Comparison of ENCODE assay signal across 13 mouse cellular contexts in genomic region chr10:84757426-84758199, GRCm38 (mm10). TPM values are rescaled to one million over a fixed set of nuclear protein-coding genes. Genes with fewer than 3 reads are reported as not detected.
A peak's percentile ranks its signal among the peaks of the same experiment; 100 is the strongest.
DNase-seq lines count a peak whose midpoint lies in the region; ATAC-seq lines count a peak whose summit lies in the region.
"Had no signal": no experiment of that assay in that cellular context is flagged by ENCODE, and none has a peak within 500 bp of the region (broad histone marks: within the 10 kb centered on the region; RNA-seq: fewer than 3 reads in every experiment).

No protein-coding gene starts in this region.

- peaks cover 99% of the 10 kb centered on the region for H3K27me3 ChIP-seq in liver, embryonic 11.5 days (replicated peaks; ENCODE audit: control insufficient read depth, insufficient read depth, low read length)
- peaks cover 99% of the 10 kb centered on the region for H3K27me3 ChIP-seq in liver, embryonic 12.5 days (replicated peaks)
- peaks cover 49% of the 10 kb centered on the region for H3K27me3 ChIP-seq in hindbrain, embryonic 14.5 days (ENCODE audit: control insufficient read depth, insufficient read depth, low read length)
- H3K27me3 ChIP-seq in limb, embryonic 12.5 days, result peaks cover 97% of the 10 kb centered on the region

- H3K4me2 ChIP-seq in liver, embryonic 11.5 days, result no peak overlapping the region
- H3K4me2 ChIP-seq in liver, embryonic 12.5 days, result no peak overlapping the region
- H3K4me2 ChIP-seq in hindbrain, embryonic 14.5 days (replicated peaks), result peak overlapping the region; percentile 79
- H3K4me2 ChIP-seq in limb, embryonic 12.5 days, result no peak overlapping the region

- no peak overlapping the region for H3K4me3 ChIP-seq in liver, embryonic 11.5 days (ENCODE audit: low read depth, low read length)
- H3K4me3 ChIP-seq in liver, embryonic 12.5 days, result no peak overlapping the region
- H3K4me3 ChIP-seq in hindbrain, embryonic 14.5 days (replicated peaks; ENCODE audit: low read length), result peak overlapping the region; percentile 42
- H3K4me3 ChIP-seq in limb, embryonic 12.5 days (replicated peaks), result peak overlapping the region; percentile 37
- H3K4me3 ChIP-seq: erythroblast, embryonic 14.5 days had no signal

- no peaks in the 10 kb centered on the region for H3K9me3 ChIP-seq in liver, embryonic 11.5 days (ENCODE audit: control insufficient read depth, low read length)
- H3K9me3 ChIP-seq in liver, embryonic 12.5 days (replicated peaks), result no peaks in the 10 kb centered on the region
- H3K9me3 ChIP-seq in hindbrain, embryonic 14.5 days (ENCODE audit: control insufficient read depth, low read length), result no peaks in the 10 kb centered on the region
- H3K9me3 ChIP-seq in limb, embryonic 12.5 days, result no peaks in the 10 kb centered on the region

- H3K4me1 ChIP-seq in liver, embryonic 11.5 days (replicated peaks; ENCODE audit: control insufficient read depth, insufficient read depth, low read length), result peaks cover 5% of the 10 kb centered on the region; the same call in 1 of the 2 replicates
- H3K4me1 ChIP-seq in liver, embryonic 12.5 days, result peaks cover 12% of the 10 kb centered on the region; the same call in 1 of the 2 replicates
- peaks cover 35% of the 10 kb centered on the region for H3K4me1 ChIP-seq in hindbrain, embryonic 14.5 days (replicated peaks; ENCODE audit: control insufficient read depth, insufficient read depth, low read length)
- peaks cover 49% of the 10 kb centered on the region for H3K4me1 ChIP-seq in limb, embryonic 12.5 days (replicated peaks)

- no peak overlapping the region for H3K9ac ChIP-seq in liver, embryonic 11.5 days (ENCODE audit: low read depth, low read length)
- H3K9ac ChIP-seq in liver, embryonic 12.5 days, result no peak overlapping the region
- peak overlapping the region; percentile 65 for H3K9ac ChIP-seq in hindbrain, embryonic 14.5 days
- H3K9ac ChIP-seq in limb, embryonic 12.5 days (replicated peaks), result no peak overlapping the region

- no peak for ATAC-seq in liver, embryonic 11.5 days (replicated peaks; ENCODE audit: low FRiP score)
- no peak for ATAC-seq in liver, embryonic 12.5 days
- no peak for ATAC-seq in hindbrain, embryonic 14.5 days (ENCODE audit: low FRiP score)
- no peak for ATAC-seq in limb, embryonic 12.5 days (ENCODE audit: insufficient number of reproducible peaks, insufficient read depth, low FRiP score, low TSS enrichment, low read depth)

- DNase-seq in liver, embryonic 11.5 days (ENCODE audit: low spot score), result peak; percentile 44
- no peak for DNase-seq in hindbrain, embryonic 14.5 days (ENCODE audit: low spot score)
- no peak for DNase-seq in urinary bladder, postnatal 25 days (ENCODE audit: low spot score)
- DNase-seq in urinary bladder, postnatal 14 days (ENCODE audit: low spot score), result no peak
- DNase-seq in frontal cortex, postnatal 25 days (ENCODE audit: low spot score in 2 of 2), result no peak
- no peak for DNase-seq in spleen, postnatal 14 days (ENCODE audit: low spot score in 2 of 2)
- DNase-seq: adrenal gland, postnatal 10 days; heart, postnatal 4 days; thymus, adult 2 months had no signal

- WGBS in liver, embryonic 11.5 days, result 6% methylated on average over 22 of the region's 22 CpGs
- WGBS in liver, embryonic 12.5 days (ENCODE audit: insufficient replicate concordance), result 6% methylated on average over 22 of the region's 22 CpGs
- 3% methylated on average over 22 of the region's 22 CpGs for WGBS in hindbrain, embryonic 14.5 days
- WGBS in limb, embryonic 12.5 days, result 4% methylated on average over 22 of the region's 22 CpGs

- no peak overlapping the region for H3K27ac ChIP-seq in liver, embryonic 11.5 days (ENCODE audit: low read depth, low read length)
- no peak overlapping the region for H3K27ac ChIP-seq in liver, embryonic 12.5 days
- H3K27ac ChIP-seq in hindbrain, embryonic 14.5 days, result peak overlapping the region; percentile 10; the same call in 1 of the 2 replicates
- H3K27ac ChIP-seq in limb, embryonic 12.5 days, result no peak overlapping the region

- no peaks in the 10 kb centered on the region for H3K36me3 ChIP-seq in liver, embryonic 11.5 days (ENCODE audit: control insufficient read depth, insufficient read depth, low read length)
- no peaks in the 10 kb centered on the region for H3K36me3 ChIP-seq in liver, embryonic 12.5 days
- H3K36me3 ChIP-seq in hindbrain, embryonic 14.5 days (replicated peaks; ENCODE audit: control insufficient read depth, insufficient read depth), result no peaks in the 10 kb centered on the region
- H3K36me3 ChIP-seq in limb, embryonic 12.5 days, result no peaks in the 10 kb centered on the region

RNA-seq across cellular contexts. Expression of gene Rfx4, which starts 1.8 kb away (rescaled TPM):
- not detected in 2 replicates for polyA plus RNA-seq in liver, embryonic 11.5 days (2014; fragmentation: Nextera tagmentation; extraction: Ambion mirVana)
- not detected in 2 replicates for polyA plus RNA-seq in liver, embryonic 12.5 days (2016; fragmentation: Nextera tagmentation; extraction: Ambion mirVana)
- 23.0 and 25.1 TPM in 2 replicates for polyA plus RNA-seq in hindbrain, embryonic 14.5 days (2014; fragmentation: Nextera tagmentation; extraction: Ambion mirVana)
- 1.2 and 1.3 TPM in 2 replicates for polyA plus RNA-seq in limb, embryonic 12.5 days (2016; fragmentation: Nextera tagmentation; extraction: Ambion mirVana)
- polyA plus RNA-seq: erythroblast, embryonic 14.5 days; liver, embryonic 16.5 days had no signal

Comparison
In these comparisons a context has a peak if more than half of its experiments do, and no peak if none do; other contexts are left out.
1. H3K4me3 ChIP-seq: peak in hindbrain, embryonic 14.5 days (single experiment) and limb, embryonic 12.5 days (single experiment); none in liver, embryonic 11.5 days (single experiment) and liver, embryonic 12.5 days (single experiment).
2. RNA of gene Rfx4, which starts 1.8 kb away (polyA plus RNA-seq): 23.0 to 25.1 TPM in hindbrain, embryonic 14.5 days; 1.2 to 1.3 TPM in limb, embryonic 12.5 days, not detected in liver, embryonic 11.5 days and not detected in liver, embryonic 12.5 days; every median in the first group is over 10 times any median in the second.